Mouse (Mus musculus) CH12.LX (cell line): ENCODE results near the gene Slc16a12.

Source experiments
- EP300 ChIP-seq: IDR thresholded peaks from 2 replicates; pipeline ENCODE4 v1.6.1; 2011; ENCODE audit warnings: low read length, improper control_type of control experiment
- MAFK ChIP-seq: IDR thresholded peaks from 2 replicates; pipeline ENCODE4 v1.6.1; 2011; ENCODE audit warnings: low read length, improper control_type of control experiment; ENCODE audit not compliant: insufficient replicate concordance
- MYC ChIP-seq: IDR thresholded peaks from 2 replicates; pipeline ENCODE4 v1.6.1; 2011; ENCODE audit warnings: low read depth, mild to moderate bottlenecking, improper control_type of control experiment, low read length
- POLR2A ChIP-seq: IDR thresholded peaks from 2 replicates; pipeline ENCODE4 v1.6.1; 2011; ENCODE audit warnings: low read depth, mild to moderate bottlenecking, improper control_type of control experiment, low read length
- POLR2AphosphoS2 ChIP-seq: IDR thresholded peaks from 2 replicates; pipeline ENCODE4 v1.6.1; 2011; ENCODE audit warnings: low read depth, low read length, improper control_type of control experiment
- RAD21 ChIP-seq: IDR thresholded peaks from 2 replicates; pipeline ENCODE4 v1.6.1; 2011; ENCODE audit warnings: low read depth, mild to moderate bottlenecking, low read length, improper control_type of control experiment, moderate library complexity
- TBP ChIP-seq: conservative IDR thresholded peaks from 2 replicates; pipeline ENCODE4 v1.6.1; 2011; ENCODE audit warnings: low read depth, low read length, improper control_type of control experiment
- USF1 ChIP-seq: IDR thresholded peaks from 2 replicates; pipeline ENCODE4 v1.6.1; 2014; ENCODE audit warnings: low read depth, mild to moderate bottlenecking, inconsistent platforms, low read length, improper control_type of control experiment
- ZKSCAN1 ChIP-seq: IDR thresholded peaks from 2 replicates; pipeline ENCODE4 v1.6.1; 2012; ENCODE audit warnings: low read depth, inconsistent platforms, low read length, improper control_type of control experiment, borderline replicate concordance
- ZNF384 ChIP-seq: IDR thresholded peaks from 2 replicates; pipeline ENCODE4 v1.6.1; 2012; ENCODE audit warnings: low read depth, low read length, improper control_type of control experiment, inconsistent platforms

DNA sequence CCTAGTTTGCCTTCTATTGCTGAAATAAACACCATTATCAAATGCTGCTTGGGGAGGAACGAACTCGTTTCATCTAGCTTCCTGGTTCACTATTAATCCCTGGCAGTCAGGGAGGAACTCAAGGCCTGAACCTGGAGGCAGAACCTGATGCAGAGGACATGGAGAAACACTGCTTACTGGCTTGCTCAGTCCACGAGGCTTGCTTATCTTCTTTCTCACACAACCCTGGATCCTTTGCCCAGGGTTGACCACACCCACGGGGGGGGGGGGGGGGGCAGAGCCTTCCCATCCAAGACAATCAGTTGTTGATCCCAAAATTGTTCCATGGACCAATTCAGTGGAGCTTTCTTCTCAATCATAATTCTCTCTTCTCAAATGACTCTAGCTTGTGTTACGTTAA is 84.3 kb downstream of the Slc16a12 start:
- TF ChIP-seq USF1 (no peak), EP300 (no peak), MAFK (no peak), ZNF384 (no peak), RAD21 (no peak), ZKSCAN1 (no peak), POLR2AphosphoS2 (no peak), POLR2A (no peak), MYC (no peak), TBP (no peak)
